Mouse (Mus musculus): Measurements from ENCODE around the gene Kdm5a.

The Kdm5a gene

GRCm38 (mm10) chr6:120363688-120364522 is at the start of gene Kdm5a, which contains the start of gene Ccdc77:
TSS of gene Kdm5a (plus strand) at chr6:120364124.
TSS of gene Ccdc77 (minus strand) at chr6:120364374.
- DNase-seq (ENCODE audit: low spot score in 2 of 2), result peak; percentile 94 to 96

- DNase-seq (ENCODE audit: low spot score in 2 of 2), result no peak
Observed at GRCm38 (mm10) chr6:120318303-120318940, 45.5 kb upstream of the Kdm5a start.

- no peak for DNase-seq (ENCODE audit: low spot score in 2 of 2)
Observed at GRCm38 (mm10) chr6:120319129-120319528, 44.8 kb upstream of the Kdm5a start.

GRCm38 (mm10) chr6:120320369-120320768 is 43.6 kb upstream of the Kdm5a start:
- DNase-seq (ENCODE audit: low spot score in 2 of 2), result no peak

- DNase-seq (ENCODE audit: low spot score in 2 of 2), result peak; percentile 21 to 71
Observed at GRCm38 (mm10) chr6:120324295-120324927, 39.5 kb upstream of the Kdm5a start.

- no peak for DNase-seq (ENCODE audit: low spot score in 2 of 2)
Observed at GRCm38 (mm10) chr6:120332351-120332750, 31.6 kb upstream of the Kdm5a start.

GRCm38 (mm10) chr6:120343992-120344391 is 19.9 kb upstream of the Kdm5a start:
- no peak for DNase-seq (ENCODE audit: low spot score in 2 of 2)

GRCm38 (mm10) chr6:120349018-120349417 is 14.9 kb upstream of the Kdm5a start:
- DNase-seq (ENCODE audit: low spot score in 2 of 2), result no peak

- no peak for DNase-seq (ENCODE audit: low spot score in 2 of 2)
Observed at GRCm38 (mm10) chr6:120356478-120356877, 7.4 kb upstream of the Kdm5a start.

- peak; percentile 85 to 90 for DNase-seq (ENCODE audit: low spot score in 2 of 2)
Observed at GRCm38 (mm10) chr6:120356951-120357945, 6.7 kb upstream of the Kdm5a start.

- DNase-seq (ENCODE audit: low spot score in 2 of 2), result no peak
Observed at GRCm38 (mm10) chr6:120362124-120362523, 1.8 kb upstream of the Kdm5a start.

GRCm38 (mm10) chr6:120362774-120363687 is 893 bp upstream of the Kdm5a start:
- no peak for DNase-seq (ENCODE audit: low spot score in 2 of 2)

- no peak for DNase-seq (ENCODE audit: low spot score in 2 of 2)
Observed at GRCm38 (mm10) chr6:120364523-120364905, 590 bp downstream of the Kdm5a start.

GRCm38 (mm10) chr6:120365051-120365450 is 1.1 kb downstream of the Kdm5a start:
- no peak for DNase-seq (ENCODE audit: low spot score in 2 of 2)

- no peak for DNase-seq (ENCODE audit: low spot score in 2 of 2)
Observed at GRCm38 (mm10) chr6:120376736-120377135, 12.8 kb downstream of the Kdm5a start.

GRCm38 (mm10) chr6:120390054-120390453 is 26.1 kb downstream of the Kdm5a start:
- no peak for DNase-seq (ENCODE audit: low spot score in 2 of 2)

GRCm38 (mm10) chr6:120392811-120393210 is 28.9 kb downstream of the Kdm5a start:
- DNase-seq (ENCODE audit: low spot score in 2 of 2), result no peak

GRCm38 (mm10) chr6:120395622-120396345 is 31.9 kb downstream of the Kdm5a start:
- no peak for DNase-seq (ENCODE audit: low spot score in 2 of 2)

GRCm38 (mm10) chr6:120403936-120404335 is 40.0 kb downstream of the Kdm5a start:
- no peak for DNase-seq (ENCODE audit: low spot score in 2 of 2)

- no peak for DNase-seq (ENCODE audit: low spot score in 2 of 2)
Observed at GRCm38 (mm10) chr6:120438161-120438560, 74.2 kb downstream of the Kdm5a start.
